Comparison of ENCODE assay signal across 21 mouse cellular contexts in the genomic region with DNA sequence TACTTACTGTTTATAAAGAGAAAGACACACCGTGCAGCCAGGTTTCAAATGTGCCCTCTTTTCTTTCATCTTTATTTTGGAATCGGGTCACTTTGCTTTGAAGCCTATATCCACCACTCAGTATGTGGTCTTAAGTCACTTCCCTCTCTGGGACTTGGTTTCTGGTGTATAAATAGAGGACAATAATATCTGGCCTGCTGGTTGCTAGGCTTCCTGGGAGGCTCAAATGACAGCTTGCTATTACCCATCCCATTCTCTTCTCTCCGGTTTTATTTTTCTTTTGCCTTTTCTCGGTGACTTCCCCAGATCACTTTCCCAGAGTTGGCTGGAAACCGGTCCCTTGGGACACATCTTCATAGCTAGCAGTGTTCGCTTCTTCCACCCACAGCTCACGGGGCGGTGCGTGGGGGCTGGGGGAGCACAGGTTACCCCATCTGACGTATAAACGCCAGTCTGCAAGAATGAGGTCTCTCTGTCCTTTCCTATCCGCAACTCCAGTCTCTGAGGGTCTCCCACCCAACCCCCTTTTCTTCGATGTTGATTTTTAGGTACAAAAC.
DNase-seq lines count a peak whose midpoint lies in the region; ATAC-seq and TF ChIP-seq lines count a peak whose summit lies in the region.
"Had no signal": no experiment of that assay in that cellular context is flagged by ENCODE, and none has a peak within 500 bp of the region (broad histone marks: within the 10 kb centered on the region; RNA-seq: fewer than 3 reads in every experiment).

No protein-coding gene starts in this region.

- peak; percentile 27 for DNase-seq in gastrocnemius, adult 2 months
- DNase-seq in gastrocnemius, adult 18-20 months (ENCODE audit: low spot score) = no peak
- DNase-seq in left cerebral cortex, postnatal 4 days = peak; percentile 7
- no peak for DNase-seq in left cerebral cortex, adult 11 months (ENCODE audit: low spot score)
- peak; percentile 63 for DNase-seq in brain, adult 2 months (ENCODE audit: low read depth, low spot score)
- peak; percentile 53 for DNase-seq in cerebellum, adult 9-11 months
- no peak for DNase-seq in urinary bladder, postnatal 10 days (ENCODE audit: low spot score)
- DNase-seq: forebrain, postnatal 0 days; heart, adult 18-20 months; kidney, adult 2 months; layer of hippocampus, postnatal 36 days; retina, postnatal 1 day; thymus, postnatal 4 days had no signal

- intact Hi-C loops in gastrocnemius, adult 2 months (cut with DNase I) = no loop called here
- intact Hi-C loops in left cerebral cortex, postnatal 4 days (cut with DNase I) = loop anchor here (5.0 to 10.0 kb wide), 2 partner anchors 111 to 604 kb away; no protein-coding TSS in a partner anchor

- H3K9ac ChIP-seq in heart, embryonic 11.5 days (ENCODE audit: low read depth, low read length) = no peak overlapping the region
- H3K9ac ChIP-seq: embryonic facial prominence, embryonic 13.5 days; forebrain, postnatal 0 days; heart, embryonic 15.5 days; limb, embryonic 12.5 days; liver, embryonic 14.5 days had no signal

- H3K27ac ChIP-seq in gastrocnemius, adult 2 months = no peak overlapping the region
- H3K27ac ChIP-seq in heart, embryonic 11.5 days (ENCODE audit: low read depth, low read length) = no peak overlapping the region
- H3K27ac ChIP-seq: embryonic facial prominence, embryonic 13.5 days; heart, embryonic 15.5 days; limb, embryonic 12.5 days; liver, embryonic 14.5 days had no signal

- H3K4me1 ChIP-seq in heart, embryonic 11.5 days (ENCODE audit: control insufficient read depth, insufficient read depth, low read length) = no peaks in the 10 kb centered on the region
- H3K4me1 ChIP-seq: embryonic facial prominence, embryonic 13.5 days; heart, embryonic 15.5 days; megakaryocyte, embryonic 14.5 days had no signal

- H3K36me3 ChIP-seq in heart, embryonic 11.5 days (ENCODE audit: control insufficient read depth, insufficient read depth, low read length) = no peaks in the 10 kb centered on the region
- H3K36me3 ChIP-seq: embryonic facial prominence, embryonic 13.5 days; G1E; heart, embryonic 15.5 days; limb, embryonic 12.5 days had no signal

- H3K4me2 ChIP-seq in heart, embryonic 11.5 days = no peak overlapping the region
- H3K4me2 ChIP-seq: embryonic facial prominence, embryonic 13.5 days; heart, embryonic 15.5 days; limb, embryonic 12.5 days had no signal

- ATAC-seq in heart, embryonic 11.5 days (replicated peaks; ENCODE audit: insufficient number of reproducible peaks, low FRiP score, low TSS enrichment) = no peak
- ATAC-seq: forebrain, postnatal 0 days; lung, postnatal 0 days had no signal

- H3K27me3 ChIP-seq in heart, embryonic 11.5 days (ENCODE audit: control insufficient read depth, insufficient read depth, low read length) = no peaks in the 10 kb centered on the region
- H3K27me3 ChIP-seq: embryonic facial prominence, embryonic 13.5 days; heart, embryonic 15.5 days; limb, embryonic 12.5 days; megakaryocyte, embryonic 14.5 days had no signal

- H3K9me3 ChIP-seq in heart, embryonic 11.5 days (replicated peaks; ENCODE audit: control insufficient read depth, low read length) = no peaks in the 10 kb centered on the region
- H3K9me3 ChIP-seq: embryonic facial prominence, embryonic 13.5 days; heart, embryonic 15.5 days; limb, embryonic 12.5 days had no signal

- WGBS in heart, embryonic 11.5 days (ENCODE audit: insufficient replicate concordance) = 84% methylated on average over 13 of the region's 13 CpGs

- no peak overlapping the region for H3K4me3 ChIP-seq in gastrocnemius, adult 2 months
- H3K4me3 ChIP-seq in heart, embryonic 11.5 days (ENCODE audit: low read depth, low read length) = no peak overlapping the region
- H3K4me3 ChIP-seq: embryonic facial prominence, embryonic 13.5 days; heart, embryonic 15.5 days; limb, embryonic 12.5 days; megakaryocyte, embryonic 14.5 days had no signal

- no peak for TF ChIP-seq CTCF in gastrocnemius, adult 2 months (IDR thresholded peaks at IDR 0.05)

Comparison
In these comparisons a context has a peak if more than half of its experiments do, and no peak if none do; other contexts are left out.
1. DNase-seq: peak in gastrocnemius, adult 2 months (single experiment), left cerebral cortex, postnatal 4 days (single experiment), brain, adult 2 months (single experiment) and cerebellum, adult 9-11 months (single experiment); none in gastrocnemius, adult 18-20 months (single experiment), left cerebral cortex, adult 11 months (single experiment) and urinary bladder, postnatal 10 days (single experiment).